Mouse (Mus musculus): ENCODE measurements around the gene Scd2.
"Not testable (repeated sequence)": the region's sequence is repeated elsewhere in the genome, so short reads cannot be mapped to it uniquely, and the experiment has no call there.

Scd2 gene

DNA sequence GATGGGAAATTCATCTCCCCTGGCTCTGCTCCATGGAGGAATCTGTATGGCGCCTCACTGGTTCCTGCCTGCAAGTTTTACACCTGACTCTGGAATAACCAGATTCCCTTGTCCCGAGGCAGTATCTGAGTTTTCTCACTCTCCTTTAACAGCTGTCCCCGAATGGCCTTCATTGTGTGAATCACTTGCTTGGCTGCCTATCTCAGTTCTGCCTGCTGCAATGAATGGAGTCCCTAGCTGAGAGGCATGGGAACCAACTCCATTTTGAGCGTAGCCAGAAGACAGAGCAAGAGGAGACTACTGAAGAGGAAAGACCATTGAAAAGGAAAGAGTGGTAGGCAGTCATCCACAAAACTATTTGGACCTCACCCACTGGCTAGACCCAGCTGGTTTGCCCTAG is 19.8 kb upstream of the Scd2 start:
- in situ Hi-C loops (cut with MboI, MseI): loop anchor here (10.0 kb wide), 1 partner anchor 599 kb away; the partner anchor contains the start of gene Slc25a28

GRCm38 (mm10) chr19:44274452-44274851 is 19.0 kb upstream of the Scd2 start:
- in situ Hi-C loops (cut with MboI, MseI): loop anchor here (10.0 kb wide), 1 partner anchor 600 kb away; the partner anchor contains the start of gene Slc25a28

- in situ Hi-C loops (cut with MboI, MseI): loop anchor here (10.0 kb wide), 1 partner anchor 601 kb away; the partner anchor contains the start of gene Slc25a28
Measured at GRCm38 (mm10) chr19:44275418-44275817, 18.1 kb upstream of the Scd2 start.

DNA sequence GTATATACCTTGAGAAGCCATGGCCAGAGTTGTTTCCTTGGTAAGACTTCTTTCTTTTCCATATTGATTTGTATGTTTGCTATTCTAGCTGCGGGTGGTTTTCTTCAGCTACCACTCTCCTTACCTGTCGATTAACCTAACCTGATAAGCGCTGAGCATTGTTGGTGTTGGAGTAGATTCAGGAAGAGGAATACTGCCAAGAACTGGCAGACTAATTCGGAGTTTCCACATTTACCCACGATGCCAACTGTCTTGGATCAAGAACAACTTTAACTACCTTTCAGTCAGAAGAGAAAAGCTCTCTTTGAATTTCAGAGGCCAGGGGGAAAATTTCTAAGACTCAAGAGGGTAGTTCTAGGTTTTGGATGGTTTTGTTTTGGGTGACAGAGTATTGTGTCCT is 16.6 kb upstream of the Scd2 start:
- in situ Hi-C loops (cut with MboI, MseI): loop anchor here (10.0 kb wide), 1 partner anchor 602 kb away; the partner anchor contains the start of gene Slc25a28

DNA sequence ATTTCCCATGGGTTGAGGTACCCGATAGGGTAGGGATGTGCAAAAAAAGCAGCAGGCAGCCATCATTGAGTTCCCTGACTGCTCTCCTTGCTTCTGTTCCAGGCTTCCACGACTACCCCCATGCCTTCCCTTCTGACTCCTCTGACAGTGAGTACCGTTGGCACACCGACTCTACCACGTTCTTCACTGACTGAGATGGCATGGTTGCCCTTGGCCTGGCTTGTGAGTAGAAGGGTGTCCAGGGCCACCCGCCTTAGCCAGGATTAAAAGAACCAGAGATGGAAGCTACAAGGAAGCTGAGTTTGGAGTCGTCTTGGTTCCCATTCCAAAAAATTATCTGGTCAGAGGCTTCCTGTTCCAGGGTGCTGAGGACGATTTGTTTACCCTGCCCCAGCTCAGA is 15.5 kb upstream of the Scd2 start:
- in situ Hi-C loops (cut with MboI, MseI): loop anchor here (10.0 kb wide), 1 partner anchor 603 kb away; the partner anchor contains the start of gene Slc25a28

GRCm38 (mm10) chr19:44280755-44281154 is 12.7 kb upstream of the Scd2 start:
- in situ Hi-C loops (cut with MboI, MseI): no loop called here

- in situ Hi-C loops (cut with MboI, MseI): not testable (repeated sequence)
Measured at GRCm38 (mm10) chr19:44281825-44282447, 11.5 kb upstream of the Scd2 start.

DNA sequence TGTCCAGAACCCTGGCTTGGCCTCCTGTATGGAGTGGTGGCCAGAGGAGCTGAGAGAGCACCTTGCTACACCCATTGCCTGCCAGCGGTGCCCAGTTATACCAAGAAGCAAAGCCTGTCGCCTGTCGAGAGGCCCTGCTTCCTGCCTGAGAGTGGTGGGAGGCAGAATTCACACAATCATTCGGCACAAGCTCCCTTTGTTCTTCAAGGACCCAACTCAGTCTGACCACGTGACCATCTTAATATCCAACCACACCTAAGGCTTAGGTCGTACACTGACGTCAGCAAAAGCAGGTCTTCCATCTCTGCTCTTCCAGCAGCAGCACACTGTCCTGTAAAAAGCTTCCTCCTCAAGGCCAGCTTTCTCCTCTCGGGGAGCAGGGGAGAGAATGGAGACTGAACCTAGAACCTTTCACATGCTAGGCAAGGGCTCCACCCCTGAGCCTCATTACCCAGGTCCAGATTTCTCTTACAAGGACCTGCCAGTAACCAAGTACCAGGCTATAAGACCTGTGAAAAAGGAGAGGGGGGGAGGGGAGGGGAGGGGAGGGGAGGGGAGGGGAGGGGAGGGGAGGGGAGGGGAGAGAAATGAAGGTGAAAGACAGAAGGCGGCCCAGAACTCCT is 10.8 kb upstream of the Scd2 start:
- in situ Hi-C loops (cut with MboI, MseI): no loop called here

DNA sequence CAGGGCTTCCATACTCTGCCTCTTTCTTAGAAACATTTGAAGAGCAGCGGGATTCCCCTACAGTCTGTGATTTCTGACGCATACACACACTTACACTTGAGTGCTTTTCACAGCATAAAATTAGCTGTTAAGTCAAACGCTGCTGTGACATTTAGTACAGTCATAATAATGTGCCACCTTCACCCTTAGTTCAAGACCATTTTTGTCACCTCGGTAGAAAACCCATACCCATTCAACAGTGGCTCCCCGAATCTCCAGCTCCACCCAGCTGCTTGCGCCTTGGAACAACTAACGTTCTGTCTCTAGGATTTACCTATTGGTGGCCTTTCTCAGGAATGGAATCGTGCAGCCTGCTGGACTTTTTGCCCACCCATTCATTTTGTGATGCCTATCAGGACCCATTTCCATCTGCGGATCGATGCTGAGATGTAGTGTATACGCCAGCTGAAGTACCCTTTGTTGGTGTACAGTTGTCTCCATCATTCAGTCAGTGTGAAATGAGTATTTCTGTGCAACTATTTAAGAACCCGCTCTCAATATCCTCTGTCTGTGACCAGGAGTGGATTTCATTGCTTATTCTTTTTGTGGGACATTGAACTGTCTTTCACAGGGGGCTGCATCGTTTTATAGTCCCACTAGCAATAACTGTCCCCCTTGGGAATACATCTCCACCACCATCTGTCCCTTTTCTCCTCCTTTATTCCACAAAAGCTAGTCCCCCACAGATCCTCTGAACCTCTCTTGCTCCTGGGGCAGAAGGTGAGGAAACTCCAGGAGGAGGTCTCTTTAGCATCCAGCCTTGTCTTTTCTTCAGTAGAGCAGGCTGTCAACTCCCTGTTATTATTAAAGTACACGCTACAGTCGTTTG is 10.1 kb upstream of the Scd2 start:
- in situ Hi-C loops (cut with MboI, MseI): no loop called here

- in situ Hi-C loops (cut with MboI, MseI): no loop called here
Measured at GRCm38 (mm10) chr19:44284025-44284695, 9.3 kb upstream of the Scd2 start.

- in situ Hi-C loops (cut with MboI, MseI): no loop called here
Measured at GRCm38 (mm10) chr19:44284723-44285122, 8.8 kb upstream of the Scd2 start.

- in situ Hi-C loops (cut with MboI, MseI): no loop called here
Measured at GRCm38 (mm10) chr19:44285554-44285953, 7.9 kb upstream of the Scd2 start.

DNA sequence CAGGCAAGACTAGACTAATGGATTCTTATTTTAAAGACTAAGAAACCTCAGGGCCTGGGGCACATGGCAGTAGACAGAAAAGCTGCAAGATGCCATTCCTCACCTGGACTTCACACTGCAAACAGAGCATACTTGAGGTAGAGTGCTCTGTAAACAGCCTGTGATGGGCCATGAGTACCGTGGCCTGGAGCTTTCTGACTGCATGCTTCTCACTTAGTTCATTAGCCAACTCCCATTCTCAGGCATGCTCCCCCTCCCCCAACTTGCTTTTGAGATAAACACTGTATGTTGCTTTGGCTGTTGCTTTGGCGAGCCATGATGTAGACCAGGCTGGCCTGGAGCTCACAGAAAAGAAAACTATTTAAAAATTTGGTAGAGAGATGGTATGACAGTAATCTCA is 7.4 kb upstream of the Scd2 start:
- in situ Hi-C loops (cut with MboI, MseI): no loop called here

DNA sequence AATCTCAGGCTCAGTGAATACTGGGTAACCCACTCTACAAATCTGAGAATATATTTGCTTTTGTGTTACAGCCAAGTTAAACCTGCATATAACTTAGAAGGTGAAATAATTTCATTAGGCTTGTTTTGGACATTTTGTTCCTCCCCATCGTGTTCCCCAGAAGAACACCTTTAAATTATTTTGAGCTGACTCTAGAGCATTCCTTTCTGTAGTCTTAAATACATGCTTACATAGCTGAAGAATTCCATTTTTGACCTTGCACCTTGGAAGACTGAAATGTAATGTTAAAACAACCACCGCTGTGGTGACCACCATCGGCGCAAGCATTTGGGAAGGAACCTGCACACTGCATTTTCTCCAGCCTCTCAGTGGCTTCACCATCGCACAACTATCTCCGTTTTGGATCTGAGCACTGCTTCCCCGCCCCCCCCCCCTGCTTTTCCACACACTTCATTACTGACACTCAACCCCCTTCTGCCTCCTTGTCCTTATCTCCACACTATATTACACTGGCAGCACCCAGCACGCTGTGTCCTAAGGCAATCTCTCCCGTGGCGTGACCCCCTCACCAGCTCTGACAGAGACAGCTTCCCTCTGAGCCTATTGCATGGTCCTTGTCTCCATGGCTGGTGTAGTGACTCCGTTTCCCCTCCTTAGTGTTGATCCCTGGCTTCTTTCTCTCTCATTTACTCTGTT is 5.9 kb upstream of the Scd2 start:
- in situ Hi-C loops (cut with MboI, MseI): no loop called here

DNA sequence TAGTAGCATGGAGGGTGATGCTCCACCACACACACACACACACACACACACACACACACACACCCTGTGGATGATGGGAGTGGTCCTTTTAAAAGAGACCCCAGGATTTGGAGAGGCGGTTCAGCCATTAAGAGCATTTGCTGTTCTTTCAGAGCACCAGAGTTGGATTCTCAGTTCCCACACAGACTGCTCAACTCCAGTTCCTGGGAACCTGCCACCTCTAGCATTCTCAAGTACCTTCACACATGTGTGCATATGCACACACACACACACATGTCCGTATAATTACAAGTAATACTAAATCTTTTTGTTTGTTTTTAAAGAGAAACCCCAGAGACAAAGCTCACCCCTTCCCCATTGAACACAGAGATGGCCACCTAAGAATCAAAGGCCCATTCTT is 1.4 kb upstream of the Scd2 start:
- in situ Hi-C loops (cut with MboI, MseI): no loop called here

DNA sequence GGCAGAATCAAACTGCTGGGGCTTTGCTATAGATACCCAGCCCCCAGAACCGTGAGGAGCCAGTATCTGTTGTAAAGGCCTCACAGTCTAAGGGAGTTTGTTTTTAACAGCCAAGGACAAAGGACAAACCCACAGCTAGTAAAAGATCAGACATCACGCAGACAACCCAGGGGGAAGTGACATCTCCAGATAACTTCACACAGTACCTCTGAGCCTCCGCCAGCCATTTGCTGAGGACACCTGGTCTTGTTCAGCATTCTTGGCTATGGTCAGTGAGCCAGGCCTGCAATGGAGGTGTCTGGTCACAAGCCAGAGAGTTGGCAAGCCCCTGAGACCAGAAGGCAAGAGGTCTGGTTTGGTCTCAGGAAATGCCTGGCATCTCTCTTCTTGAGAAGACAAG is 991 bp upstream of the Scd2 start:
- in situ Hi-C loops (cut with MboI, MseI): no loop called here

DNA sequence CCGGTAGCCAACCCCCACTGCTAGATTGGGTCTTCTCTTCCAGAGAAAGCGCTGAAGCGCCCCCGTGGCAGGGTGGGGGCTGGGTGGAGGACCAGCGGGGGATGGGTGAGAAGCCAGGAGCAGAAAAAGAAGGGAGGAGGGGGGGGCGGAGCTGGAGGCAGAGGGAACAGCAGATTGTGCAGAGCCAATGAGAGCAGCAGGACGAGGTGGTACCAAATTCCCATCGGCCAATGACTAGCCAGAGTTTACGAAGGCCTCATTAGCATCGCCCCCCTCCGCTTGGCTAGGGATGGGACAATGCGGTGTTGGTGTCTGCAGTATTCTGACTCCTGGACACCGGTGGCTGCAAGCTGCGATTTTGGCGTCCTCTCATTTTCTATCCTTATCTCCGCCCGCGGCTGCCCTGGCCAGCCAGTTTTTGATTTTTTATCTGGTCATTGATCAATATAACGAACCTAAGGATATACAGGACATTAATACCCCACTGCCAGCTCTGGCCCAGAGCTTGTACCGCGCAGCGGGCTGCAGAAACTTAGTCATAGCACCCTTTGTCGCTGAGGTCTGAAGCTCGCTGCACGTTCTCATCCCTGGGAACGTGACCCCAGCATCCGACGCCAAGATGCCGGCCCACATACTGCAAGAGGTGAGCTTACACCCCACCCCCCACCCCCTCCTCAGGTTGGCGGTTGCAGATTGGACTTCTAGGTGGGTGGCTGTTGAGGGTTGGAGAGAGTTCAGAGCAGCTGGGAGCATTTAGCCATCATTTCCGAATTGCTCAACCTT is 486 bp downstream of the Scd2 start:
- in situ Hi-C loops (cut with MboI, MseI): no loop called here

DNA sequence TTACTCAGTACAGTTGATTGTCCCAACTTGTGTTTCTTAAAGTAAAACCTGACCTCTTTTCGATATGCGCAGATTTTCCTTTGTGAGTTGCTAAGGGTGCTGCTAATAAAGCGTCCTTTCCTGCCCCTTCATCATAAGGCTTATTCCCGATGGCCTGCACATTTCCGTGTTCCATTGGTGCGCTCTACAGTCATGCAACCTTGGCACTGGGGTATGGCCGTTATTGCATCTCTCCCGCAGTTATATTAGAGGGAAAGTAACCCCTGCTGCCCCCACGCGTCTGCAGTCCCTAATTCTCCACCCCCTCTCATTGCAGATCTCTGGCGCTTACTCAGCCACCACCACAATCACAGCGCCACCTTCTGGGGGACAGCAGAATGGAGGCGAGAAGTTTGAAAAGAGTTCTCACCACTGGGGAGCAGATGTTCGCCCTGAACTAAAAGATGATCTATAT is 1.1 kb downstream of the Scd2 start:
- in situ Hi-C loops (cut with MboI, MseI): loop anchor here (5.0 kb wide), 1 partner anchor 47 kb away; no protein-coding TSS in a partner anchor

GRCm38 (mm10) chr19:44295251-44295650 is 1.8 kb downstream of the Scd2 start:
- in situ Hi-C loops (cut with MboI, MseI): loop anchor here (5.0 kb wide), 1 partner anchor 48 kb away; no protein-coding TSS in a partner anchor

GRCm38 (mm10) chr19:44295741-44296140 is 2.3 kb downstream of the Scd2 start:
- in situ Hi-C loops (cut with MboI, MseI): loop anchor here (5.0 kb wide), 1 partner anchor 48 kb away; no protein-coding TSS in a partner anchor

Measured in T-helper 1 cell (primary cell).